Mouse (Mus musculus) midbrain, postnatal 0 days (tissue): Measurements from ENCODE around the gene Lins1. TPM values are rescaled to one million over a fixed set of nuclear protein-coding genes. Genes with fewer than 3 reads are reported as not detected.

Experiments used
- ATAC-seq: fragments of 200-750 bp; cut with Nextera tagmentation; 2 replicates; pipeline ENCODE4 v1.8.0; 2017; ENCODE audit warnings: moderate number of reproducible peaks, mild to moderate bottlenecking, moderate TSS enrichment, moderate library complexity; ENCODE audit not compliant: low FRiP score
- DNase-seq: peaks from one replicate; pipeline ENCODE4 v3.0.0-alpha.2; 2015; ENCODE audit warnings: low spot score
- H3K27ac ChIP-seq: fragments of 300-500 bp; sonication (generic); 2 replicates; pipeline ENCODE4 v1.5.1; 2014; ENCODE audit warnings: low read depth, mild to moderate bottlenecking, low read length, mixed read lengths
- H3K27me3 ChIP-seq: fragments of 300-500 bp; sonication (generic); 2 replicates; pipeline ENCODE4 v1.6.1; 2014; ENCODE audit warnings: low read length, control low read depth, mixed read lengths; ENCODE audit not compliant: insufficient read depth
- H3K36me3 ChIP-seq: fragments of 300-500 bp; sonication (generic); 2 replicates; pipeline ENCODE4 v1.6.1; 2014; ENCODE audit warnings: low read length, control low read depth, mixed read lengths; ENCODE audit not compliant: insufficient read depth
- H3K4me1 ChIP-seq: fragments of 300-500 bp; sonication (generic); 2 replicates; pipeline ENCODE4 v1.6.1; 2014; ENCODE audit warnings: mild to moderate bottlenecking, control low read depth, antibody characterized with exemption, low read length, mixed read lengths; ENCODE audit not compliant: insufficient read depth
- H3K4me2 ChIP-seq: fragments of 300-500 bp; sonication (generic); 2 replicates; pipeline ENCODE4 v1.6.1; 2014; ENCODE audit warnings: low read depth, mild to moderate bottlenecking, low read length, mixed read lengths; ENCODE audit not compliant: poor library complexity, severe bottlenecking
- H3K4me3 ChIP-seq: fragments of 300-500 bp; sonication (generic); 2 replicates; pipeline ENCODE4 v1.5.1; 2014; ENCODE audit warnings: low read depth, mild to moderate bottlenecking, low read length, moderate library complexity
- H3K9ac ChIP-seq: fragments of 300-500 bp; sonication (generic); replicated peaks from 2 replicates; pipeline ENCODE4 v1.6.1; 2014; ENCODE audit warnings: mild to moderate bottlenecking, low read length, moderate library complexity, mixed read lengths; ENCODE audit not compliant: poor library complexity, severe bottlenecking
- H3K9me3 ChIP-seq: fragments of 300-500 bp; sonication (generic); 2 replicates; pipeline ENCODE4 v1.6.1; 2016; ENCODE audit warnings: low read length, control low read depth
- CTCF ChIP-seq: IDR thresholded peaks from 2 replicates; pipeline ENCODE4 v1.5.1; 2016; ENCODE audit warnings: antibody characterized with exemption, mild to moderate bottlenecking
- WGBS: fragments of 180-500 bp; shearing (Covaris S2); extraction: QIAGEN DNeasy Blood & Tissue Kit; methylation state at CpG from one replicate; pipeline ENCODE4 v1.1.7; 2014; 5-methylcytosine and 5-hydroxymethylcytosine counted together
- polyA plus RNA-seq: library from polyadenylated mRNA; unstranded; fragments of >200 nt; fragmentation: Nextera tagmentation; extraction: Ambion mirVana; gene quantifications from 2 replicates; pipeline ENCODE4 v1.2.1, GENCODE M21; 2015
- total RNA-seq: library from RNA; depleted of rRNA; stranded (reverse); fragments of >200 nt; gene quantifications from 2 replicates; pipeline ENCODE4 v1.2.3, GENCODE M21; 2014; rRNA removed

Gene Lins1
- total and polyA plus RNA-seq, 2 experiments from 2014 or later: 12.9 to 17.9 TPM

GRCm38 (mm10) chr7:66741412-66741811 is 51.7 kb downstream of the Lins1 start:
- H3K4me2 ChIP-seq: no peak overlapping the region
- no peaks in the 10 kb centered on the region for H3K4me1 ChIP-seq
- no peak; the same call in 1 of the 2 replicates for ATAC-seq
- 52% methylated on average over 8 of the region's 8 CpGs for WGBS
- peak; percentile 62 for DNase-seq
- no peak overlapping the region for H3K4me3 ChIP-seq
- no peaks in the 10 kb centered on the region for H3K9me3 ChIP-seq
- no peak overlapping the region for H3K9ac ChIP-seq
- no peak overlapping the region for H3K27ac ChIP-seq
- H3K36me3 ChIP-seq: no peaks in the 10 kb centered on the region
- no peak for TF ChIP-seq CTCF
- H3K27me3 ChIP-seq: no peaks in the 10 kb centered on the region

- ATAC-seq: no peak
- Histone ChIP-seq H3K9me3 (no peaks in the 10 kb centered on the region), H3K4me1 (no peaks in the 10 kb centered on the region), H3K27me3 (no peaks in the 10 kb centered on the region), H3K4me2 (no peak within 1 kb of the TSS), H3K9ac (no peak within 1 kb of the TSS), H3K27ac (no peak within 1 kb of the TSS), H3K36me3 (no peaks in the 10 kb centered on the region), H3K4me3 (no peak within 1 kb of the TSS)
- no peak for DNase-seq
- WGBS: 84% methylated on average over 9 of the region's 9 CpGs
- TF ChIP-seq CTCF: no peak
These were observed 53.7 kb downstream of the Lins1 start, which contains the start of gene Cers3 for GRCm38 (mm10) chr7:66743377-66743781. Gene Cers3 (plus strand): TSS chr7:66743504.

GRCm38 (mm10) chr7:66746972-66747371 is 57.3 kb downstream of the Lins1 start:
- Histone ChIP-seq H3K9ac (no peak overlapping the region), H3K4me3 (no peak overlapping the region), H3K4me1 (no peaks in the 10 kb centered on the region), H3K27ac (no peak overlapping the region), H3K27me3 (no peaks in the 10 kb centered on the region), H3K4me2 (no peak overlapping the region), H3K9me3 (no peaks in the 10 kb centered on the region), H3K36me3 (no peaks in the 10 kb centered on the region)
- no peak for TF ChIP-seq CTCF
- DNase-seq: no peak
- no peak for ATAC-seq
- WGBS: 88% methylated on average over 7 of the region's 7 CpGs

- Histone ChIP-seq H3K4me1 (no peaks in the 10 kb centered on the region), H3K27me3 (no peaks in the 10 kb centered on the region), H3K4me2 (no peak overlapping the region), H3K36me3 (no peaks in the 10 kb centered on the region), H3K4me3 (no peak overlapping the region), H3K9ac (no peak overlapping the region), H3K27ac (no peak overlapping the region), H3K9me3 (no peaks in the 10 kb centered on the region)
- no peak for DNase-seq
- TF ChIP-seq CTCF: no peak
- 87% methylated on average over 1 of the region's 1 CpGs for WGBS
- no peak for ATAC-seq
These were observed 60.3 kb downstream of the Lins1 start for GRCm38 (mm10) chr7:66749998-66750397.

GRCm38 (mm10) chr7:66753816-66754215 is 64.1 kb downstream of the Lins1 start:
- Histone ChIP-seq H3K9ac (no peak overlapping the region), H3K27ac (no peak overlapping the region), H3K4me3 (no peak overlapping the region), H3K4me2 (no peak overlapping the region), H3K36me3 (no peaks in the 10 kb centered on the region), H3K4me1 (no peaks in the 10 kb centered on the region), H3K27me3 (no peaks in the 10 kb centered on the region), H3K9me3 (no peaks in the 10 kb centered on the region)
- ATAC-seq (no peak), DNase-seq (no peak)
- no peak for TF ChIP-seq CTCF
- whole genome bisulfite sequencing: 73% methylated on average over 8 of the region's 8 CpGs

GRCm38 (mm10) chr7:66755611-66756010 is 65.9 kb downstream of the Lins1 start:
- Histone ChIP-seq H3K9me3 (no peaks in the 10 kb centered on the region), H3K36me3 (no peaks in the 10 kb centered on the region), H3K4me3 (no peak overlapping the region), H3K4me2 (no peak overlapping the region), H3K27ac (no peak overlapping the region), H3K27me3 (no peaks in the 10 kb centered on the region), H3K9ac (no peak overlapping the region), H3K4me1 (no peaks in the 10 kb centered on the region)
- TF ChIP-seq CTCF: no peak
- ATAC-seq: no peak
- 88% methylated on average over 7 of the region's 7 CpGs for WGBS
- DNase-seq: no peak

Other genes starting within 250 kb of the Lins1 start
- 17.5 and 22.5 TPM in 2 replicates for gene Asb7, start 293 bp upstream of the Lins1 start, total RNA-seq
- gene Asb7, start 293 bp upstream of the Lins1 start, polyA plus RNA-seq: 9.9 and 11.1 TPM in 2 replicates
- 1.3 and 1.4 TPM in 2 replicates for gene Cers3, start 53.6 kb downstream of the Lins1 start, total RNA-seq
- 0.32 and 0.70 TPM in 2 replicates for gene Cers3, start 53.6 kb downstream of the Lins1 start, polyA plus RNA-seq
- 13.0 and 16.9 TPM in 2 replicates for gene Adamts17, start 149.8 kb downstream of the Lins1 start, total RNA-seq
- 3.2 and 3.8 TPM in 2 replicates for gene Adamts17, start 149.8 kb downstream of the Lins1 start, polyA plus RNA-seq